Mouse (Mus musculus) liver (tissue): ENCODE results near the gene Lrp4.

Experiments used
- DNase-seq: peaks from one replicate; pipeline ENCODE4 v3.0.0-alpha.2; 2020; ENCODE audit warnings: mixed read lengths

The Lrp4 gene

DNA sequence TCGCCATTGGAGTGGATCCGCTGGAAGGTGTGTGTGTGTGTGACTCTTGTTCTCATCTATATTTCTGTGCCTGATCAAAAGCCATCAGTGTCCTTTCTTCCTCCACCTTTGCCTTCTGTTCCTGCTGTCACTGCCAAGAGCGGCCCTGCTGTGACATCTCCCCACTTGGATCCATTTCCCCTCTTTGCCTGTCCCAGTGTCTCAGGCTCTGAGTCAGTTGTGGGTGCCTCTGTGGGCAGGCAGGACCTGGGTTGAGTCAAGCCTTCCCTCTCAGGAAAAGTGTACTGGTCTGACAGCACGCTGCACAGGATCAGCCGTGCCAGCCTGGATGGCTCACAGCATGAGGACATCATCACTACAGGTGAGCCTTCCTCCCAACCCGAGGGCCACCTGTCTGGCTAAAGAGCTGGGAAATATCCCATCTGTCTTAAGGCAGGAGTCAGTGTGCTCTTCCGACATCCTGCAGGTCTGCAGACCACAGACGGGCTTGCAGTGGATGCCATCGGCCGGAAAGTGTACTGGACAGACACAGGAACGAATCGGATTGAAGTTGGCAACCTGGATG is 34.8 kb downstream of the Lrp4 start:
- no peak for DNase-seq

DNA sequence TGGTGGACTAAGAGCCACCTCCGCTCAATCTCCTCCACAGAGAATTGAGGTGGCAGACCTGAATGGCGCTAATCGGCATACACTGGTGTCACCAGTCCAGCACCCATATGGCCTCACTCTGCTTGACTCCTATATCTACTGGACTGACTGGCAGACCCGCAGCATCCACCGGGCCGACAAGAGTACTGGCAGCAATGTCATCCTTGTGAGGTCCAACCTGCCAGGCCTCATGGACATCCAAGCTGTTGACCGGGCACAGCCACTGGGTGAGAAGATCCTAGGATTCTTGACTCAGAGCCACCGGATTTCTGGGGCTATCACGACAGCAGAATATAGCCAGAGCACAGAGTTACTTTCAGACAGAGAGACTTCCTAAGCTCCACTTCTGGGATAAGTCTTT is 36.7 kb downstream of the Lrp4 start:
- DNase-seq: no peak

DNA sequence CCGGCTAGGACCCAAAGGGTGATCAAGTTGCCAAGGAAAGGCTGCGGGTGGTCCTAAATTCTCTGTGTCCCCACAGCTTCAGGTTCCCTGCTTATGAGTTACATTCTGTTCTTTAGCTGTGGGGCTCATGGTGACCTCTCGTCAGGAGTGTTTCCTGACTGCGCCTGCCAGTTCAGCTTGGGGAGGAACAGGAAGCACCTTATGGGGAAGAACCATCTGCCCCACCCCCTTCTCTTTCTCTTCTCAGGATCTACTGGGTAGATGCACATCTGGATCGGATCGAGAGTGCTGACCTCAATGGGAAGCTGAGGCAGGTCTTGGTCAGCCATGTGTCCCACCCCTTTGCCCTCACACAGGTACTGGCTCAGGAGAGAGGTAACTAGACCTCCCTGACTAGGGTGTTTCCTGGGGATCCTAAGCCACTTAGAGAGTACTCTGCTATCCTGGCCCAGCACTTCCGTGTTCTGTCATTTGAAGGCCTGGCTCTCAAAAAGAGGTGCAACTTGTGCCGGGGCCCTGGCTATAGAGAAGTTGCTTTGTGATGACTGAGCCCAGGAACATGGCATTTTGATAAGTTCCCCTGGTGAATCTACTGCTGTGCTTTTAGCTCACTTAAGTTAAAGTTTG is 40.9 kb downstream of the Lrp4 start:
- no peak for DNase-seq

DNA sequence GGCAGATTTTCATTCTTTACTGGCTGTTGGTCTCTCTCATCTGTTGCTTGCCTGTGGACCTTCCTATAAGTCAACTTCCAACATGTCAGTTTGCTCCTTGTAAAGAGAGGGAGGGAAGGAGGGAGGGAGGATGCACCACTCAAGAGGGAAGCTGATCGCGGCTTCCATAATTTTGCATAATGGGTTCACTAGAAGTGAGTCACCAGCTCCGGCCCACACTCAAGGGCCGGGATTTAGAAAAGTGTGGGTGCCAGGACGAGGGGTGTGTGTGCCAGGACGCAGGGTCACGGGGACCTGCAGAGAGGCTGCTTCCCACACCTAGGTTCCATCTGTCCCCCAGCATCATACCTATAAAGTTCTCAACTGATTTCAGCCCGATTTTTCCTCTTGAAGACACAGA is 50.8 kb downstream of the Lrp4 start:
- DNase-seq: no peak

GRCm38 (mm10) chr2:91517186-91517585 is 59.9 kb downstream of the Lrp4 start:
- DNase-seq: peak; percentile 17

GRCm38 (mm10) chr2:91526294-91527146 is 69.2 kb downstream of the Lrp4 start, which contains the start of gene Ckap5:
Ckap5 (plus strand) TSS chr2:91526762.
- DNase-seq: peak; percentile 94

- peak; percentile 59 for DNase-seq
Observed at GRCm38 (mm10) chr2:91527147-91527486, 69.8 kb downstream of the Lrp4 start.

- DNase-seq: peak; percentile 90
Observed at GRCm38 (mm10) chr2:91537588-91538205, 80.4 kb downstream of the Lrp4 start.
